Mouse (Mus musculus) stomach, embryonic 14.5 days (tissue): ENCODE measurements around the gene Irf2bp1. TPM values are rescaled to one million over a fixed set of nuclear protein-coding genes. Genes with fewer than 3 reads are reported as not detected.

Experiments used
- ATAC-seq: fragments of 200-750 bp; cut with Nextera tagmentation; 2 replicates; pipeline ENCODE4 v1.8.0; 2017; ENCODE audit warnings: low read depth, moderate TSS enrichment; ENCODE audit not compliant: insufficient number of reproducible peaks, insufficient read depth, low FRiP score
- H3K27ac ChIP-seq: fragments of 300-500 bp; sonication (generic); 2 replicates; pipeline ENCODE4 v1.5.1; 2014; ENCODE audit warnings: mild to moderate bottlenecking, low read length, moderate library complexity, mixed read lengths
- H3K27me3 ChIP-seq: fragments of 300-500 bp; sonication (generic); 2 replicates; pipeline ENCODE4 v1.6.1; 2014; ENCODE audit warnings: low read length, control low read depth, mixed read lengths; ENCODE audit not compliant: control insufficient read depth, insufficient read depth
- H3K36me3 ChIP-seq: fragments of 300-500 bp; sonication (generic); 2 replicates; pipeline ENCODE4 v1.6.1; 2014; ENCODE audit warnings: mild to moderate bottlenecking, control low read depth, low read length, moderate library complexity, mixed read lengths; ENCODE audit not compliant: control insufficient read depth, insufficient read depth
- H3K4me1 ChIP-seq: fragments of 300-500 bp; sonication (generic); 2 replicates; pipeline ENCODE4 v1.6.1; 2014; ENCODE audit warnings: low read length, control low read depth, mixed read lengths; ENCODE audit not compliant: control insufficient read depth, insufficient read depth
- H3K4me2 ChIP-seq: fragments of 300-500 bp; sonication (generic); replicated peaks from 2 replicates; pipeline ENCODE4 v1.6.1; 2014; ENCODE audit warnings: low read depth, low read length, control low read depth
- H3K4me3 ChIP-seq: fragments of 300-500 bp; sonication (generic); 2 replicates; pipeline ENCODE4 v1.5.1; 2014; ENCODE audit warnings: low read depth, low read length, control low read depth
- H3K9ac ChIP-seq: fragments of 300-500 bp; sonication (generic); replicated peaks from 2 replicates; pipeline ENCODE4 v1.6.1; 2014; ENCODE audit warnings: low read depth, mild to moderate bottlenecking, control low read depth, low read length, moderate library complexity, mixed read lengths
- H3K9me3 ChIP-seq: fragments of 300-500 bp; sonication (generic); 2 replicates; pipeline ENCODE4 v1.6.1; 2016; ENCODE audit warnings: low read depth, low read length, control low read depth; ENCODE audit not compliant: control insufficient read depth
- WGBS: fragments of 180-500 bp; shearing (Covaris S2); extraction: QIAGEN DNeasy Blood & Tissue Kit; methylation state at CpG from one replicate; pipeline ENCODE4 v1.1.7; 2014; 5-methylcytosine and 5-hydroxymethylcytosine counted together
- polyA plus RNA-seq: library from polyadenylated mRNA; unstranded; fragments of >200 nt; fragmentation: Nextera tagmentation; extraction: Ambion mirVana; gene quantifications from 2 replicates; pipeline ENCODE4 v1.2.1, GENCODE M21; 2014

Gene Irf2bp1
- polyA plus RNA-seq, 1 experiment from 2014 or later = 22.7 TPM

- H3K4me2 ChIP-seq = peak within 1 kb of the TSS; percentile 59
- peak within 1 kb of the TSS; percentile 92 for H3K9ac ChIP-seq
- peaks cover 16% of the 10 kb centered on the region for H3K27me3 ChIP-seq
- peak; percentile 94 for ATAC-seq
- WGBS = under 1% methylated on average over 50 of the region's 50 CpGs
- H3K27ac ChIP-seq = peak within 1 kb of the TSS; percentile 48
- peak within 1 kb of the TSS; percentile 95 for H3K4me3 ChIP-seq
- H3K4me1 ChIP-seq = peaks cover 14% of the 10 kb centered on the region
- H3K9me3 ChIP-seq = no peaks in the 10 kb centered on the region
- H3K36me3 ChIP-seq = peaks cover 6% of the 10 kb centered on the region
Observed at GRCm38 (mm10) chr7:19024096-19024506, 20.3 kb downstream of the Irf2bp1 start, which contains the start of gene Sympk. Gene Sympk (plus strand): TSS chr7:19024377.

GRCm38 (mm10) chr7:19024581-19025255, 20.9 kb downstream of the Irf2bp1 start:
- H3K27me3 ChIP-seq = peaks cover 16% of the 10 kb centered on the region
- peak overlapping the region; percentile 92 for H3K9ac ChIP-seq
- H3K9me3 ChIP-seq = no peaks in the 10 kb centered on the region
- peaks cover 12% of the 10 kb centered on the region for H3K36me3 ChIP-seq
- peak overlapping the region; percentile 95 for H3K4me3 ChIP-seq
- H3K4me1 ChIP-seq = peaks cover 14% of the 10 kb centered on the region
- H3K27ac ChIP-seq = peak overlapping the region; percentile 48; the same call in 1 of the 2 replicates
- peak; percentile 15; the same call in 1 of the 2 replicates for ATAC-seq
- 1% methylated on average over 34 of the region's 36 CpGs for WGBS
- H3K4me2 ChIP-seq = peak overlapping the region; percentile 59

GRCm38 (mm10) chr7:19028067-19028466, 24.2 kb downstream of the Irf2bp1 start:
- H3K4me1 ChIP-seq = peaks cover 11% of the 10 kb centered on the region
- ATAC-seq = no peak
- H3K9me3 ChIP-seq = no peaks in the 10 kb centered on the region
- no peak overlapping the region for H3K4me2 ChIP-seq
- peaks cover 41% of the 10 kb centered on the region for H3K36me3 ChIP-seq
- H3K27me3 ChIP-seq = peaks cover 5% of the 10 kb centered on the region; the same call in 1 of the 2 replicates
- H3K27ac ChIP-seq = no peak overlapping the region
- H3K4me3 ChIP-seq = no peak overlapping the region
- H3K9ac ChIP-seq = no peak overlapping the region

DNA sequence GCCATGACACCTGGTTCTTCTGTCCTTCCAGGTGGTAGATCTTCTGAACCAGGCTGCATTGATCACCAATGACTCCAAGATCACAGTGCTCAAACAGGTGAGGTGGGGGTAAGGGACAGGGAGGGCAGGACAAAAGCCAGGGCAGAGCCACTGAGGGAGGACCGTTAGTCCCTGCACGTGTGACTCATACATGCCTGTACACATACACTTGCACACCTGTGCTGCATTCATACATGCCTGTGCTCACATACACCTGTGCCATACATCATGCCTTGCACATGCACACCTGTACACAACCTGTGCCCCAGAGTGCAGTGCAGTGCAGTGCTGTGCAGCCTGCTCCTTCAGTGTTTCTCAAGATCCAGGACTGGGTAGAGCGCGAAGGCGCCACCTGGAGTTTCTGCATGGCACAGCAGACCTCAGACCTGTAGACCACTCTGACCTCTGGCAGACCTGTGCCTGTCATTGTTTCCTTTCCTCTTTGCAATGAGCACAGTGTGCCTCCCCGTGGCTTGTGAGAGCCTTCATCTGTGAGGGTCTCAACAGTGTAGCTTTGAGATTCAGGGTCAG, 25.3 kb downstream of the Irf2bp1 start:
- Histone ChIP-seq H3K4me1 (peaks cover 8% of the 10 kb centered on the region), H3K4me3 (no peak overlapping the region), H3K9me3 (no peaks in the 10 kb centered on the region), H3K9ac (no peak overlapping the region), H3K27ac (no peak overlapping the region), H3K36me3 (peaks cover 47% of the 10 kb centered on the region), H3K27me3 (no peaks in the 10 kb centered on the region), H3K4me2 (no peak overlapping the region)
- ATAC-seq = peak; percentile 56
- WGBS = 61% methylated on average over 6 of the region's 6 CpGs

DNA sequence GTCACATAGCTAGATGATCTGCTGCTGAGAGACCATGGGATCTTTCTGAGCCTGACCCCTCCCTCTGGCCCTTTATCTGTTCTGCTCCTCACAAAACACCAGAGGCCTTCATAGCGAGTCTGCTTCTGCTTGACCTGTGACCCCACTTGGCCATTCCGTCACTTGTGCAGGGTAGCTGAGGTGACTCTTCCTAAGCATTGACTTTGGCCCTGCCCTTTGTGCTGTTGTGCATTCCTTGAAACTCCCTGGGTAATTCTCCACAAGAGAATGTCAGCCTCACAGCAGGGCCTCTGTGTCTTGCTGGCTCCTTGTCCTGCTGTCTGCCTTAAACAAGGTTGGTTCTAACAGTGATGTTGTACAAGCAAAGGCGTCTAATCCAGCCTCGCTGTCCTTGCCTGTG, 27.8 kb downstream of the Irf2bp1 start:
- no peak overlapping the region for H3K27ac ChIP-seq
- H3K27me3 ChIP-seq = no peaks in the 10 kb centered on the region
- ATAC-seq = no peak
- H3K36me3 ChIP-seq = peaks cover 68% of the 10 kb centered on the region
- H3K9me3 ChIP-seq = no peaks in the 10 kb centered on the region
- H3K4me2 ChIP-seq = no peak overlapping the region
- H3K4me1 ChIP-seq = no peaks in the 10 kb centered on the region
- WGBS = 86% methylated on average over 4 of the region's 4 CpGs
- no peak overlapping the region for H3K9ac ChIP-seq
- H3K4me3 ChIP-seq = no peak overlapping the region

DNA sequence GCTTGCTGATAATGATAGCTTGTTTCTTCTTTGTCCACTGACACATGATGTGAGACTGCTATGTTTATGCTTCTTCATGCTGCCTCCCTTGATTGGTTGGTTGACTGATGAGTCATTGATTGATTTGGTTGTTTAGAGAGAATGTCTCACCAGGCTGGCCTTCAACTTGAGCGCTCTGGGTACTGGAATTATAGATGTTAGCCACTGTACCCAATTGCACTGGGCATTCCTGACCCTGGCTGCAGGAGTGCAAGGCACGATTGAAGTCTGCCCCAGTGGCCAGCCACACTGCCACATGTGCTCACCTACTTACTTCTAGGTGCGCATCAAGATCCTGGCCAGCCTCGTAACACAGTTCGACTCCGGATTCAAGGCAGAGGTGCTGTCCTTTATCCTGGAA, 40.8 kb downstream of the Irf2bp1 start:
- Histone ChIP-seq H3K27me3 (no peaks in the 10 kb centered on the region), H3K27ac (no peak overlapping the region), H3K36me3 (peaks cover 95% of the 10 kb centered on the region), H3K9me3 (no peaks in the 10 kb centered on the region), H3K9ac (no peak overlapping the region), H3K4me3 (no peak overlapping the region), H3K4me1 (no peaks in the 10 kb centered on the region), H3K4me2 (no peak overlapping the region)
- 95% methylated on average over 6 of the region's 6 CpGs for WGBS
- no peak for ATAC-seq

DNA sequence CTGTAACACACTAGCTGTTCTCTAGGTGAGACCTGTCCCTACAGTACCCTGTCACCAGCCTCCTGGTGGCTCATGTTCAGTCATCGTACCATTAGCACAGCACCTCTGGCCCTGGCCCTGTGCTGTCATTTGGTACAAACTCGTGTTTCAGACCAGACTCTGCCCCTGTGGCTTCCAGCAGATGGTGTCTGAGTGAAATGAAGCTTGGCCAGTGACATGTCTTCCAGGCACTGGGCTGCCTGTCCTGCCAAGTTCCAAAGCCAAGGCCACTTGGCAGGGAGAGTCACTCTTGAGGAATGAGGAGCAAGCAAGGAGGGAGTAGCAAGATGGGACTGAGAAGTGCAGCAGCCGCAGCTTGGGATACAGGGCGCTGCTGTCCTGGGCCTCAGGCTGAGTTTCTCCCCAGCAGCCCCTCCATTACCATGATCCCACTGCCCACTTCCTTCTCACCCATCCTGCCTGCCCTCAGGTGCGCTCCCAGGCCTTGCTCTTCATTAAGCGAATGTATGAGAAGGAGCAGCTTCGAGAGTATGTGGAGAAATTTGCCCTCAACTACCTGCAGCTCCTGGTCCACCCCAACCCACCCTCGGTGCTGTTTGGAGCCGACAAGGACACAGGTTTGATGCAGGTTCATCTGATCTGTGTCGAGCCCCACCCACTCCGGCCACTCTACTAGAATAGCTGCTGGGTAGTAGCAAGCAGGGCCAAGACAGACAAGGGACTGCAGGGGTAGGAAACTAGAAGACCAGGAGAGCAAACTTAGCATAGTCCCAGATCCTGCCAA, 42.6 kb downstream of the Irf2bp1 start:
- Histone ChIP-seq H3K27ac (no peak overlapping the region), H3K4me3 (no peak overlapping the region)

GRCm38 (mm10) chr7:19048006-19048527, 44.2 kb downstream of the Irf2bp1 start:
- H3K4me2 ChIP-seq = no peak overlapping the region
- WGBS = 85% methylated on average over 14 of the region's 14 CpGs
- no peak overlapping the region for H3K9ac ChIP-seq
- ATAC-seq = no peak
- no peaks in the 10 kb centered on the region for H3K4me1 ChIP-seq
- peaks cover 83% of the 10 kb centered on the region for H3K36me3 ChIP-seq
- H3K9me3 ChIP-seq = no peaks in the 10 kb centered on the region
- no peak overlapping the region for H3K4me3 ChIP-seq
- H3K27me3 ChIP-seq = no peaks in the 10 kb centered on the region
- H3K27ac ChIP-seq = no peak overlapping the region

More for the DNA sequence above, 42.6 kb downstream of the Irf2bp1 start:
- Histone ChIP-seq H3K4me2 (no peak overlapping the region), H3K9me3 (no peaks in the 10 kb centered on the region), H3K36me3 (peaks cover 94% of the 10 kb centered on the region), H3K27me3 (no peaks in the 10 kb centered on the region), H3K4me1 (no peaks in the 10 kb centered on the region), H3K9ac (no peak overlapping the region)
- WGBS = 89% methylated on average over 11 of the region's 11 CpGs
- ATAC-seq = no peak
